Mouse (Mus musculus) liver, embryonic 14.5 days (tissue): ENCODE measurements around the gene Pnpla6. TPM values are rescaled to one million over a fixed set of nuclear protein-coding genes. Genes with fewer than 3 reads are reported as not detected.

Experiments
- ATAC-seq: fragments of 200-750 bp; cut with Nextera tagmentation; 2 replicates; pipeline ENCODE4 v1.8.0; 2017; ENCODE audit warnings: moderate number of reproducible peaks, mild to moderate bottlenecking, moderate library complexity; ENCODE audit not compliant: insufficient read depth
- DNase-seq, 3 experiments: peaks; one replicate each; pipeline ENCODE4 v3.0.0-alpha.2; 2012 to 2013; ENCODE audit warnings: low read depth in 3 of 3, low spot score in 3 of 3
- H3K27ac ChIP-seq: fragments of 300-500 bp; sonication (generic); 2 replicates; pipeline ENCODE4 v1.5.1; 2014; ENCODE audit warnings: moderate library complexity, mild to moderate bottlenecking, control low read depth, inconsistent platforms
- H3K27me3 ChIP-seq: fragments of 300-500 bp; sonication (generic); 2 replicates; pipeline ENCODE4 v1.6.1; 2014; ENCODE audit warnings: mild to moderate bottlenecking, low read length, moderate library complexity; ENCODE audit not compliant: control insufficient read depth, insufficient read depth
- H3K36me3 ChIP-seq: fragments of 300-500 bp; sonication (generic); replicated peaks from 2 replicates; pipeline ENCODE4 v1.6.1; 2014; ENCODE audit warnings: low read depth; ENCODE audit not compliant: control insufficient read depth, insufficient read depth
- H3K4me1 ChIP-seq, 2 experiments: fragments of 200-500 bp in 1 of 2; fragments of 300-500 bp in 1 of 2; sonication (generic) in 1 of 2; replicated peaks; 2 replicates each; pipeline ENCODE4 v1.6.1; 2012 to 2014; ENCODE audit warnings: antibody characterized with exemption in 1 of 2, inconsistent platforms in 1 of 2, low read length in 1 of 2; ENCODE audit not compliant: control insufficient read depth in 2 of 2, insufficient read depth in 2 of 2
- H3K4me2 ChIP-seq: fragments of 300-500 bp; sonication (generic); 2 replicates; pipeline ENCODE4 v1.6.1; 2014; ENCODE audit warnings: low read depth, mild to moderate bottlenecking, control low read depth, moderate library complexity
- H3K4me3 ChIP-seq, 2 experiments: fragments of 200-500 bp in 1 of 2; fragments of 300-500 bp in 1 of 2; sonication (generic) in 1 of 2; 2 replicates each; pipeline ENCODE4 v1.5.1; 2012 to 2014; ENCODE audit warnings: low read depth in 2 of 2, low read length in 2 of 2, mild to moderate bottlenecking in 2 of 2, control low read depth in 1 of 2, inconsistent platforms in 1 of 2, moderate library complexity in 1 of 2; ENCODE audit not compliant: insufficient read depth in 1 of 2
- H3K9ac ChIP-seq: fragments of 300-500 bp; sonication (generic); replicated peaks from 2 replicates; pipeline ENCODE4 v1.6.1; 2014; ENCODE audit warnings: mild to moderate bottlenecking, control low read depth, moderate library complexity
- H3K9me3 ChIP-seq: fragments of 300-500 bp; sonication (generic); 2 replicates; pipeline ENCODE4 v1.6.1; 2016; ENCODE audit warnings: low read length, mixed read lengths; ENCODE audit not compliant: control insufficient read depth
- CTCF ChIP-seq: IDR thresholded peaks from 2 replicates; pipeline ENCODE4 v1.5.1; 2016; ENCODE audit warnings: antibody characterized with exemption, low read depth, control low read depth
- EP300 ChIP-seq: IDR thresholded peaks from 2 replicates; pipeline ENCODE4 v1.6.1; 2016; ENCODE audit warnings: antibody characterized with exemption, low read depth
- WGBS: fragments of 180-500 bp; shearing (Covaris S2); extraction: QIAGEN DNeasy Blood & Tissue Kit; methylation state at CpG from one replicate; pipeline ENCODE4 v1.1.7; 2014; ENCODE audit not compliant: insufficient replicate concordance; 5-methylcytosine and 5-hydroxymethylcytosine counted together
- polyA plus RNA-seq, 2 experiments: library from polyadenylated mRNA; depleted of rRNA in 1 of 2; stranded (reverse) in 1 of 2; unstranded in 1 of 2; fragments of >200 nt; fragmentation: Nextera tagmentation in 1 of 2; extraction: Ambion mirVana in 1 of 2; gene quantifications; 2 replicates each; pipeline versions ENCODE4 v1.2.1 to v1.2.3; 2012 to 2014

Pnpla6 gene
- polyA plus RNA-seq, 2 experiments, result 6.5 to 14.2 TPM

GRCm38 (mm10) chr8:3587391-3588257 lies 72.4 kb downstream of the Pnpla6 start:
- Histone ChIP-seq H3K27ac (no peak overlapping the region), H3K4me3 (peak overlapping the region; percentile 61 to 66), H3K36me3 (no peaks in the 10 kb centered on the region), H3K4me2 (peak overlapping the region; percentile 85), H3K4me1 (peaks cover 14% of the 10 kb centered on the region in 2 experiments), H3K27me3 (no peaks in the 10 kb centered on the region; the same call in 1 of the 2 replicates), H3K9ac (peak overlapping the region; percentile 54), H3K9me3 (no peaks in the 10 kb centered on the region)
- ATAC-seq (peak; percentile 73), DNase-seq (peak in 1 of 3 experiments; percentile 39)
- no peak for TF ChIP-seq EP300
- TF ChIP-seq CTCF, result no peak
- WGBS, result 1% methylated on average over 76 of the region's 77 CpGs

- Histone ChIP-seq H3K4me3 (peak overlapping the region; percentile 61 to 66), H3K36me3 (no peaks in the 10 kb centered on the region), H3K4me2 (peak overlapping the region; percentile 85), H3K9me3 (no peaks in the 10 kb centered on the region), H3K9ac (peak overlapping the region; percentile 54), H3K27me3 (no peaks in the 10 kb centered on the region; the same call in 1 of the 2 replicates), H3K27ac (no peak overlapping the region), H3K4me1 (peaks cover 14% of the 10 kb centered on the region in 2 experiments)
- TF ChIP-seq CTCF, result no peak
- TF ChIP-seq EP300, result no peak
- 14% methylated on average over 11 of the region's 11 CpGs for WGBS
- DNase-seq (no peak), ATAC-seq (peak; percentile 23; the same call in 1 of the 2 replicates)
Observed at GRCm38 (mm10) chr8:3588258-3588633, 73.1 kb downstream of the Pnpla6 start.

- H3K27me3 ChIP-seq, result no peaks in the 10 kb centered on the region; the same call in 1 of the 2 replicates
- 53% methylated on average over 3 of the region's 3 CpGs for WGBS
- TF ChIP-seq CTCF, result no peak
- no peak for TF ChIP-seq EP300
- H3K4me3 ChIP-seq, result no peak overlapping the region
- H3K4me2 ChIP-seq, result no peak overlapping the region
- no peaks in the 10 kb centered on the region for H3K36me3 ChIP-seq
- no peak overlapping the region for H3K9ac ChIP-seq
- no peaks in the 10 kb centered on the region for H3K9me3 ChIP-seq
- no peak overlapping the region for H3K27ac ChIP-seq
- H3K4me1 ChIP-seq, result no peaks in the 10 kb centered on the region
- DNase-seq (no peak), ATAC-seq (no peak)
Observed at GRCm38 (mm10) chr8:3593470-3593869, 78.3 kb downstream of the Pnpla6 start.

Other genes starting within 250 kb of the Pnpla6 start
- 3.9 and 4.4 TPM in 2 replicates for gene Insr, start 235.8 kb upstream of the Pnpla6 start, polyA plus RNA-seq (2012; rRNA removed)
- 9.2 and 12.5 TPM in 2 replicates for gene Insr, start 235.8 kb upstream of the Pnpla6 start, polyA plus RNA-seq (2014; fragmentation: Nextera tagmentation; extraction: Ambion mirVana)
- gene A430078G23Rik, start 162.0 kb upstream of the Pnpla6 start, polyA plus RNA-seq (2012; rRNA removed), result 0.31 and 0.33 TPM in 2 replicates
- gene A430078G23Rik, start 162.0 kb upstream of the Pnpla6 start, polyA plus RNA-seq (2014; fragmentation: Nextera tagmentation; extraction: Ambion mirVana), result 0.36 and 0.85 TPM in 2 replicates
- 3.4 and 3.6 TPM in 2 replicates for gene Arhgef18, start 122.4 kb upstream of the Pnpla6 start, polyA plus RNA-seq (2012; rRNA removed)
- gene Arhgef18, start 122.4 kb upstream of the Pnpla6 start, polyA plus RNA-seq (2014; fragmentation: Nextera tagmentation; extraction: Ambion mirVana), result 2.0 and 2.5 TPM in 2 replicates
- 2.5 and 3.1 TPM in 2 replicates for gene Pex11g, start 47.7 kb upstream of the Pnpla6 start, polyA plus RNA-seq (2012; rRNA removed)
- gene Pex11g, start 47.7 kb upstream of the Pnpla6 start, polyA plus RNA-seq (2014; fragmentation: Nextera tagmentation; extraction: Ambion mirVana), result 2.7 and 3.5 TPM in 2 replicates
- 0.05 TPM in 1 of 2 replicates, not detected in the other for gene Tex45, start 44.5 kb upstream of the Pnpla6 start, polyA plus RNA-seq (2012; rRNA removed)
- 0.10 TPM in 1 of 2 replicates, not detected in the other for gene Tex45, start 44.5 kb upstream of the Pnpla6 start, polyA plus RNA-seq (2014; fragmentation: Nextera tagmentation; extraction: Ambion mirVana)
- gene Zfp358, start 22.2 kb upstream of the Pnpla6 start, polyA plus RNA-seq (2012; rRNA removed), result 4.8 and 6.8 TPM in 2 replicates
- 1.7 and 2.0 TPM in 2 replicates for gene Zfp358, start 22.2 kb upstream of the Pnpla6 start, polyA plus RNA-seq (2014; fragmentation: Nextera tagmentation; extraction: Ambion mirVana)
- gene Mcoln1, start 14.9 kb upstream of the Pnpla6 start, polyA plus RNA-seq (2012; rRNA removed), result 26.1 and 31.6 TPM in 2 replicates
- gene Mcoln1, start 14.9 kb upstream of the Pnpla6 start, polyA plus RNA-seq (2014; fragmentation: Nextera tagmentation; extraction: Ambion mirVana), result 12.6 and 13.8 TPM in 2 replicates
- 2.7 and 3.0 TPM in 2 replicates for gene C330021F23Rik, start 52.6 kb downstream of the Pnpla6 start, polyA plus RNA-seq (2012; rRNA removed)
- 2.5 and 4.0 TPM in 2 replicates for gene C330021F23Rik, start 52.6 kb downstream of the Pnpla6 start, polyA plus RNA-seq (2014; fragmentation: Nextera tagmentation; extraction: Ambion mirVana)
- 1.8 and 2.2 TPM in 2 replicates for gene Camsap3, start 71.9 kb downstream of the Pnpla6 start, polyA plus RNA-seq (2012; rRNA removed)
- gene Camsap3, start 71.9 kb downstream of the Pnpla6 start, polyA plus RNA-seq (2014; fragmentation: Nextera tagmentation; extraction: Ambion mirVana), result 1.6 and 1.7 TPM in 2 replicates
- gene Xab2, start 105.9 kb downstream of the Pnpla6 start, polyA plus RNA-seq (2012; rRNA removed), result 24.1 and 27.1 TPM in 2 replicates
- 22.2 and 25.9 TPM in 2 replicates for gene Xab2, start 105.9 kb downstream of the Pnpla6 start, polyA plus RNA-seq (2014; fragmentation: Nextera tagmentation; extraction: Ambion mirVana)
- 7.9 and 32.5 TPM in 2 replicates for gene Pet100, start 106.2 kb downstream of the Pnpla6 start, polyA plus RNA-seq (2012; rRNA removed)
- 113 and 117 TPM in 2 replicates for gene Pet100, start 106.2 kb downstream of the Pnpla6 start, polyA plus RNA-seq (2014; fragmentation: Nextera tagmentation; extraction: Ambion mirVana)
- not detected in 2 replicates for gene Pcp2, start 110.2 kb downstream of the Pnpla6 start, polyA plus RNA-seq (2012; rRNA removed)
- gene Pcp2, start 110.2 kb downstream of the Pnpla6 start, polyA plus RNA-seq (2014; fragmentation: Nextera tagmentation; extraction: Ambion mirVana), result 0.19 TPM in 1 of 2 replicates, not detected in the other
- 55.5 and 61.7 TPM in 2 replicates for gene Stxbp2, start 115.6 kb downstream of the Pnpla6 start, polyA plus RNA-seq (2012; rRNA removed)
- gene Stxbp2, start 115.6 kb downstream of the Pnpla6 start, polyA plus RNA-seq (2014; fragmentation: Nextera tagmentation; extraction: Ambion mirVana), result 37.7 and 44.6 TPM in 2 replicates
- not detected in 2 replicates for gene Retn, start 140.4 kb downstream of the Pnpla6 start, polyA plus RNA-seq (2012; rRNA removed)
- not detected in 2 replicates for gene Retn, start 140.4 kb downstream of the Pnpla6 start, polyA plus RNA-seq (2014; fragmentation: Nextera tagmentation; extraction: Ambion mirVana)
- gene Mcemp1, start 150.4 kb downstream of the Pnpla6 start, polyA plus RNA-seq (2012; rRNA removed), result 1.4 and 1.9 TPM in 2 replicates
- 3.1 and 3.7 TPM in 2 replicates for gene Mcemp1, start 150.4 kb downstream of the Pnpla6 start, polyA plus RNA-seq (2014; fragmentation: Nextera tagmentation; extraction: Ambion mirVana)
- gene Fcor, start 157.0 kb downstream of the Pnpla6 start, polyA plus RNA-seq (2012; rRNA removed), result 0.90 and 1.4 TPM in 2 replicates
- gene Fcor, start 157.0 kb downstream of the Pnpla6 start, polyA plus RNA-seq (2014; fragmentation: Nextera tagmentation; extraction: Ambion mirVana), result 3.1 and 3.5 TPM in 2 replicates
- gene Trappc5, start 160.9 kb downstream of the Pnpla6 start, polyA plus RNA-seq (2012; rRNA removed), result 11.0 and 13.1 TPM in 2 replicates
- 11.5 and 12.1 TPM in 2 replicates for gene Trappc5, start 160.9 kb downstream of the Pnpla6 start, polyA plus RNA-seq (2014; fragmentation: Nextera tagmentation; extraction: Ambion mirVana)
- gene Fcer2a, start 178.8 kb downstream of the Pnpla6 start, polyA plus RNA-seq (2012; rRNA removed), result 0.01 TPM in 1 of 2 replicates, not detected in the other
- gene Fcer2a, start 178.8 kb downstream of the Pnpla6 start, polyA plus RNA-seq (2014; fragmentation: Nextera tagmentation; extraction: Ambion mirVana), result 0.05 TPM in 1 of 2 replicates, not detected in the other
- 2.8 and 3.5 TPM in 2 replicates for gene Clec4g, start 205.3 kb downstream of the Pnpla6 start, polyA plus RNA-seq (2012; rRNA removed)
- gene Clec4g, start 205.3 kb downstream of the Pnpla6 start, polyA plus RNA-seq (2014; fragmentation: Nextera tagmentation; extraction: Ambion mirVana), result 3.6 and 4.2 TPM in 2 replicates
- gene Cd209a, start 233.6 kb downstream of the Pnpla6 start, polyA plus RNA-seq (2012; rRNA removed), result 0.04 and 0.11 TPM in 2 replicates
- gene Cd209a, start 233.6 kb downstream of the Pnpla6 start, polyA plus RNA-seq (2014; fragmentation: Nextera tagmentation; extraction: Ambion mirVana), result 0.21 TPM in 1 of 2 replicates, not detected in the other